Comparison of ENCODE assay signal across 1 mouse cellular context in the genomic region with DNA sequence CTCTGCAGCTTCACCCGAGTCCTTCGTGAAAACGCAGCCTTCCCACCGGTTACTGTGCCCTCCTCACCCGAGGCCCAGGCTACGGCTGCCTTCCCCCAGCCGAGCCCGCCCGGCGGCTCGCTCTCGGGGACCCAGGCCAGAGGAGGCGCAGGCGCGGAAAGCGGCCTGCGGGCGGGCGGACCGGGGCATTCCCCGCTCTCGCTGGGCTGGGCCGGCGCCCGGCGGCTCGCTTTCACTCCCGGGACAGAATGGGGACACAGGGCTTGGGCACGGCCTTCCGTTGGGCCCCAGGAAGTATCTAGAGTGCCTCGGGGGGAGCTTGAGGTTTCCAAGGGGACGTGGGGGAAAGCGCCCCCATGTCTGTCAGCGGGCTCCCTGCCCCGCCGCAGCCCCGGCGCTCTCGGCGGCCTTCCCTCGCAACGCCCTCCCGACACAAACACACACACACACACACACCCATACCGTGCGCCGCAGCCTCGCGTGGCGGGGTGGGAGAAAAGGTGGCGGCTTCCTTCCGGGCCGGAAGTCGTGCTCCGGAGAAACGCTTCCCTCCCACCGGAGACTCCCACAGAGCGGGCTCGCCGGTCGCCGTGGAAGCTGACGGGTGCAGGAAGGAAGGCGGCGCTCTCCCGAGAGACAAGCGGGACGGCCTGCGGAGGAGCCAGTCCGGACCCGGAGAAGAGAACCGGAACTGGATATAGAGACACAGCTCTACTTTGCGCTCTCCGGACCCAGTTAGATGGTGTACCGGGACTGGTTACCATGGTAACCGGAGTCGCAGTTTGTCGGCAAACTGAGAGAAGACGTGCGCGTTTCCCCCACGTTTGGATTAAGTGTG.
TF ChIP-seq lines count a peak whose summit lies in the region.

Gene Pih1d2, plus strand, starts transcription at position 556 of the 838 bp plus-strand sequence.
Gene Nkapd1, minus strand, starts transcription at position 699 of the 838 bp plus-strand sequence.

TF ChIP-seq in MEL, 35 proteins besides CTCF, POLR2A, EP300 and RAD21 (continued from another document):
- peak; percentile 99 for TF ChIP-seq SIN3A (IDR thresholded peaks at IDR 0.05; ENCODE audit: low read length)
- TF ChIP-seq GABPA (IDR thresholded peaks at IDR 0.05; ENCODE audit: low read depth, low read length) = no peak
- TF ChIP-seq NELFE (IDR thresholded peaks at IDR 0.05; ENCODE audit: low read depth, low read length) = peak; percentile 79
- 0 out of 2 replicates have a peak, but pooled peaks have one; percentile 28 for TF ChIP-seq CHD2 (IDR thresholded peaks at IDR 0.05; ENCODE audit: low read length)
- TF ChIP-seq MYB (IDR thresholded peaks at IDR 0.05; ENCODE audit: low read depth, low read length) = no peak; the same call in 1 of the 2 replicates
- peak; percentile 63; the same call in 1 of the 2 replicates for TF ChIP-seq ELF1 (IDR thresholded peaks at IDR 0.05; ENCODE audit: low read depth, low read length)
